Comparison of ENCODE assay signal across 8 mouse cellular contexts in the genomic region with DNA sequence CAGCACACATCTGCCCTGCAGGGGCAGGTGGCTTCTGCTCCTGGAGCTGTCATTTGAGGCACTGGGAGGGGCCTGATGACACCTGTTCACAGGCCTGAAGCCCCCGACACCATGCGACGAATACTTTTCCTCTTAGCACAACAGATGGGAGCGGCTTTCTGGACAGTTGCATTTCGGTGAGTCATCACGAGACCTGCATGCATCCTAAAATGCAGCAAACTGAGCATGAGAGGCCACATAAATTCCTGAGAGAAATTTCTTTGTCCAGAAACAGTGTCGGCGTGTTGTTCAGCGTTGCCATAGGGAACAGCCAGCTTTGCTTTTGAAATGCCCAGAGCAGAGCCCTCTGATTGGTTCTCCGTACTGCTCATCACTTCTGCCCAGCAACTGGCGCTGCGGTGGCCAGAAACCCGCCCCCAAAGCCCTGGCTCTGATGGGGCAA. TPM values are rescaled to one million over a fixed set of nuclear protein-coding genes. Genes with fewer than 3 reads are reported as not detected.
DNase-seq lines count a peak whose midpoint lies in the region; ATAC-seq and TF ChIP-seq lines count a peak whose summit lies in the region.

No protein-coding gene starts in this region.

- no peak for TF ChIP-seq EP300 in CH12.LX (IDR thresholded peaks at IDR 0.05; ENCODE audit: low read length)
- no peak for TF ChIP-seq EP300 in heart, postnatal 0 days (IDR thresholded peaks at IDR 0.05; ENCODE audit: low read depth)
- TF ChIP-seq EP300 in liver, embryonic 14.5 days (IDR thresholded peaks at IDR 0.05; ENCODE audit: low read depth): no peak

- H3K4me1 ChIP-seq in CH12.LX (ENCODE audit: control insufficient read depth in 1 of 2, insufficient read depth in 2 of 2): peaks cover 10 to 45% of the 10 kb centered on the region in 2 experiments
- H3K4me1 ChIP-seq in forebrain, embryonic 12.5 days: peaks cover 60% of the 10 kb centered on the region
- 0 out of 2 replicates have a peak, but pooled peaks cover 22% of the 10 kb centered on the region for H3K4me1 ChIP-seq in heart, postnatal 0 days (ENCODE audit: control insufficient read depth, insufficient read depth)
- H3K4me1 ChIP-seq in liver, embryonic 14.5 days (replicated peaks; ENCODE audit: control insufficient read depth in 2 of 2, insufficient read depth in 2 of 2, low read length in 1 of 2): peaks cover 16 to 29% of the 10 kb centered on the region in 2 experiments
- H3K4me1 ChIP-seq in stomach, embryonic 15.5 days: peaks cover 29% of the 10 kb centered on the region

- 0% methylated on average over 13 of the region's 13 CpGs for WGBS in forebrain, embryonic 12.5 days
- WGBS in heart, postnatal 0 days: 6% methylated on average over 13 of the region's 13 CpGs
- WGBS in liver, embryonic 14.5 days (ENCODE audit: insufficient replicate concordance): 14% methylated on average over 13 of the region's 13 CpGs
- WGBS in stomach, embryonic 15.5 days: 4% methylated on average over 13 of the region's 13 CpGs

- no peaks in the 10 kb centered on the region for H3K27me3 ChIP-seq in CH12.LX (replicated peaks)
- no peaks in the 10 kb centered on the region for H3K27me3 ChIP-seq in forebrain, embryonic 12.5 days
- no peaks in the 10 kb centered on the region for H3K27me3 ChIP-seq in heart, postnatal 0 days (ENCODE audit: control insufficient read depth, insufficient read depth, low read length)
- no peaks in the 10 kb centered on the region for H3K27me3 ChIP-seq in liver, embryonic 14.5 days (ENCODE audit: control insufficient read depth, insufficient read depth, low read length)
- no peaks in the 10 kb centered on the region for H3K27me3 ChIP-seq in stomach, embryonic 15.5 days (replicated peaks)

- ATAC-seq in forebrain, embryonic 12.5 days (ENCODE audit: low FRiP score): peak; percentile 90
- ATAC-seq in heart, postnatal 0 days (ENCODE audit: insufficient read depth, low read depth): peak; percentile 79
- ATAC-seq in liver, embryonic 14.5 days (ENCODE audit: insufficient read depth): peak; percentile 56; the same call in 1 of the 2 replicates
- ATAC-seq in stomach, embryonic 15.5 days (ENCODE audit: insufficient read depth, low FRiP score, low read depth): peak; percentile 79

- H3K9me3 ChIP-seq in CH12.LX (replicated peaks; ENCODE audit: low read length): no peaks in the 10 kb centered on the region
- H3K9me3 ChIP-seq in forebrain, embryonic 12.5 days: no peaks in the 10 kb centered on the region
- H3K9me3 ChIP-seq in heart, postnatal 0 days (replicated peaks; ENCODE audit: control insufficient read depth, low read length): no peaks in the 10 kb centered on the region
- no peaks in the 10 kb centered on the region for H3K9me3 ChIP-seq in liver, embryonic 14.5 days (ENCODE audit: control insufficient read depth, low read length)
- no peaks in the 10 kb centered on the region for H3K9me3 ChIP-seq in stomach, embryonic 15.5 days

- dilution Hi-C loops in CH12.LX (cut with MboI; ENCODE audit: extremely low pct_ligation_motif_present, extremely low pct_unique_long_range_greater_than_20kb, low sequenced_read_pairs): no loop called here

- H3K9ac ChIP-seq in CH12.LX (ENCODE audit: insufficient read depth, low read depth): peak overlapping the region; percentile 55
- peak overlapping the region; percentile 48; the same call in 1 of the 2 replicates for H3K9ac ChIP-seq in forebrain, embryonic 12.5 days
- peak overlapping the region; percentile 33; the same call in 1 of the 2 replicates for H3K9ac ChIP-seq in heart, postnatal 0 days (replicated peaks; ENCODE audit: low read depth, low read length)
- peak overlapping the region; percentile 40 for H3K9ac ChIP-seq in liver, embryonic 14.5 days (replicated peaks)
- no peak overlapping the region for H3K9ac ChIP-seq in stomach, embryonic 15.5 days

- peak; percentile 22; the same call in 1 of the 2 replicates for TF ChIP-seq POLR2A in CH12.LX (IDR thresholded peaks at IDR 0.05; ENCODE audit: low read depth, low read length)

- H3K79me2 ChIP-seq in CH12.LX (replicated peaks; ENCODE audit: control insufficient read depth, extremely low read depth, insufficient read depth, poor library complexity, severe bottlenecking): peaks cover 40% of the 10 kb centered on the region

- H3K36me3 ChIP-seq in CH12.LX (replicated peaks in 1 of 2; ENCODE audit: control insufficient read depth in 1 of 2, insufficient read depth in 1 of 2, low read length in 1 of 2): peaks cover 0 to 4% of the 10 kb centered on the region in 2 experiments
- H3K36me3 ChIP-seq in forebrain, embryonic 12.5 days (replicated peaks): no peaks in the 10 kb centered on the region
- no peaks in the 10 kb centered on the region for H3K36me3 ChIP-seq in heart, postnatal 0 days (replicated peaks; ENCODE audit: control insufficient read depth, insufficient read depth, low read length)
- no peaks in the 10 kb centered on the region for H3K36me3 ChIP-seq in liver, embryonic 14.5 days (replicated peaks; ENCODE audit: control insufficient read depth, insufficient read depth, low read depth)
- no peaks in the 10 kb centered on the region for H3K36me3 ChIP-seq in stomach, embryonic 15.5 days

- H3K27ac ChIP-seq in CH12.LX (ENCODE audit: insufficient read depth, low read depth): no peak overlapping the region
- peak overlapping the region; percentile 92 for H3K27ac ChIP-seq in forebrain, embryonic 12.5 days
- no peak overlapping the region for H3K27ac ChIP-seq in heart, postnatal 0 days (ENCODE audit: low read depth)
- H3K27ac ChIP-seq in liver, embryonic 14.5 days: no peak overlapping the region
- H3K27ac ChIP-seq in stomach, embryonic 15.5 days: peak overlapping the region; percentile 85; the same call in 1 of the 2 replicates

- in situ Hi-C loops in CH12.LX (cut with MboI; ENCODE audit: low pct_ligation_motif_present, low pct_unique_long_range_greater_than_20kb, low sequenced_read_pairs): loop anchor here (10.0 kb wide), 1 partner anchor 90 kb away; no protein-coding TSS in a partner anchor

- peak overlapping the region; percentile 27 to 48 (median 40) for H3K4me3 ChIP-seq in CH12.LX (replicated peaks in 1 of 3; ENCODE audit: low read depth in 2 of 3, low read length in 2 of 3, poor library complexity in 1 of 3)
- H3K4me3 ChIP-seq in forebrain, embryonic 12.5 days (replicated peaks): peak overlapping the region; percentile 33
- peak overlapping the region; percentile 43 for H3K4me3 ChIP-seq in heart, postnatal 0 days (ENCODE audit: low read depth, low read length)
- peak overlapping the region; percentile 40 to 54 for H3K4me3 ChIP-seq in liver, embryonic 14.5 days (ENCODE audit: insufficient read depth in 1 of 2, low read depth in 2 of 2, low read length in 2 of 2)
- H3K4me3 ChIP-seq in stomach, embryonic 15.5 days (replicated peaks): peak overlapping the region; percentile 34

- DNase-seq in CH12.LX (ENCODE audit: extremely low read depth): peak; percentile 90
- peak; percentile 74 for DNase-seq in c-Kit-positive CD71-positive TER-119-positive erythroid progenitor cells, embryonic 14.5 days (ENCODE audit: low spot score)
- DNase-seq in heart, postnatal 0 days (ENCODE audit: low spot score): peak; percentile 94
- DNase-seq in kidney, postnatal 36 days: peak; percentile 96 to 97
- DNase-seq in liver, embryonic 14.5 days (ENCODE audit: low read depth in 3 of 3, low spot score in 3 of 3): peak; percentile 74 to 77 (median 77)
- peak; percentile 85 for DNase-seq in neural tube, embryonic 10.5 days (ENCODE audit: extremely low spot score, low spot score)

- TF ChIP-seq RAD21 in CH12.LX (IDR thresholded peaks at IDR 0.05; ENCODE audit: low read depth, low read length): no peak

- H3K4me2 ChIP-seq in CH12.LX (ENCODE audit: insufficient read depth, low read depth, poor library complexity, severe bottlenecking): peak overlapping the region; percentile 81
- H3K4me2 ChIP-seq in forebrain, embryonic 12.5 days: peak overlapping the region; percentile 62
- H3K4me2 ChIP-seq in heart, postnatal 0 days (ENCODE audit: low read depth, low read length): peak overlapping the region; percentile 65
- peak overlapping the region; percentile 67 for H3K4me2 ChIP-seq in liver, embryonic 14.5 days (ENCODE audit: low read depth)
- peak overlapping the region; percentile 50 for H3K4me2 ChIP-seq in stomach, embryonic 15.5 days

- no peak for TF ChIP-seq CTCF in CH12.LX (conservative IDR thresholded peaks at IDR 0.05 in 1 of 2, IDR thresholded peaks at IDR 0.05 in 1 of 2; ENCODE audit: low read depth in 2 of 2, low read length in 2 of 2)
- no peak for TF ChIP-seq CTCF in heart, postnatal 0 days (IDR thresholded peaks at IDR 0.05; ENCODE audit: low read depth)
- TF ChIP-seq CTCF in liver, embryonic 14.5 days (IDR thresholded peaks at IDR 0.05; ENCODE audit: low read depth): no peak

TF ChIP-seq in CH12.LX, 34 proteins besides CTCF, POLR2A, EP300 and RAD21 (continues in another document):
- TF ChIP-seq MYC (IDR thresholded peaks at IDR 0.05; ENCODE audit: low read depth, low read length) (0 out of 2 replicates have a peak, but pooled peaks have one; percentile 25), PAX5 (IDR thresholded peaks at IDR 0.05; ENCODE audit: low read length) (no peak), MAFK (IDR thresholded peaks at IDR 0.05; ENCODE audit: insufficient replicate concordance, low read length) (no peak), CHD2 (IDR thresholded peaks at IDR 0.05; ENCODE audit: low read length) (peak; percentile 77), SIN3A (IDR thresholded peaks at IDR 0.05; ENCODE audit: low read length) (peak; percentile 85)

RNA-seq across cellular contexts. Expression of gene Traf3, which starts 1.8 kb away (rescaled TPM):
- total RNA-seq in CH12.LX (2012; rRNA removed) (17.5 and 21.4 TPM in 2 replicates), CH12.LX (2014; rRNA removed) (9.6 and 10.9 TPM in 2 replicates)
- 30.6 and 33.1 TPM in 2 replicates for polyA plus RNA-seq in CH12.LX (2012; ENCODE audit: insufficient read length, low read depth)
- 25.4 and 25.5 TPM in 2 replicates for polyA plus RNA-seq in forebrain, embryonic 12.5 days (2016; fragmentation: Nextera tagmentation; extraction: Ambion mirVana)
- total RNA-seq in heart, postnatal 0 days (2014; rRNA removed; ENCODE audit: low replicate concordance): 7.2 and 8.3 TPM in 2 replicates
- 2.9 and 3.2 TPM in 2 replicates for polyA plus RNA-seq in heart, postnatal 0 days (2015; fragmentation: Nextera tagmentation; extraction: Ambion mirVana)
- polyA plus RNA-seq in liver, embryonic 14.5 days (2012; rRNA removed): 2.8 TPM in 2 replicates
- 2.7 and 2.9 TPM in 2 replicates for polyA plus RNA-seq in liver, embryonic 14.5 days (2014; fragmentation: Nextera tagmentation; extraction: Ambion mirVana)
- 8.1 and 8.4 TPM in 2 replicates for polyA plus RNA-seq in stomach, embryonic 15.5 days (2015; fragmentation: Nextera tagmentation; extraction: Ambion mirVana)

RNA-seq across cellular contexts. Expression of gene 4930595D18Rik, which starts 20.0 kb away (rescaled TPM):
- total RNA-seq in CH12.LX (2012; rRNA removed) (not detected in 2 replicates), CH12.LX (2014; rRNA removed) (0.43 TPM in 1 of 2 replicates, not detected in the other)
- 0.57 and 0.61 TPM in 2 replicates for polyA plus RNA-seq in CH12.LX (2012; ENCODE audit: insufficient read length, low read depth)
- not detected in 2 replicates for polyA plus RNA-seq in forebrain, embryonic 12.5 days (2016; fragmentation: Nextera tagmentation; extraction: Ambion mirVana)
- not detected in 2 replicates for total RNA-seq in heart, postnatal 0 days (2014; rRNA removed; ENCODE audit: low replicate concordance)
- polyA plus RNA-seq in heart, postnatal 0 days (2015; fragmentation: Nextera tagmentation; extraction: Ambion mirVana): not detected in 2 replicates
- polyA plus RNA-seq in liver, embryonic 14.5 days (2012; rRNA removed): not detected in 2 replicates
- polyA plus RNA-seq in liver, embryonic 14.5 days (2014; fragmentation: Nextera tagmentation; extraction: Ambion mirVana): not detected in 2 replicates
- polyA plus RNA-seq in stomach, embryonic 15.5 days (2015; fragmentation: Nextera tagmentation; extraction: Ambion mirVana): not detected in 2 replicates

Comparison
In these comparisons a context has a peak if more than half of its experiments do, and no peak if none do; other contexts are left out.
1. H3K27ac ChIP-seq: peak in forebrain, embryonic 12.5 days (single experiment) and stomach, embryonic 15.5 days (single experiment); none in CH12.LX (single experiment), heart, postnatal 0 days (single experiment) and liver, embryonic 14.5 days (single experiment).
2. Peak in every context shown above with its lines, with median percentiles within 50 percentile points of each other: DNase-seq, H3K4me2 ChIP-seq, H3K4me3 ChIP-seq and ATAC-seq.